Mouse (Mus musculus) liver, embryonic 16.5 days (tissue): Measurements from ENCODE around the gene Gucd1. TPM values are rescaled to one million over a fixed set of nuclear protein-coding genes. Genes with fewer than 3 reads are reported as not detected.
"Not testable (repeated sequence)": the region's sequence is repeated elsewhere in the genome, so short reads cannot be mapped to it uniquely, and the experiment has no call there.

Source experiments
- ATAC-seq: fragments of 200-750 bp; cut with Nextera tagmentation; 2 replicates; pipeline ENCODE4 v1.8.0; 2017; ENCODE audit warnings: low read depth, mild to moderate bottlenecking, moderate number of reproducible peaks, moderate library complexity
- H3K27ac ChIP-seq: fragments of 300-500 bp; sonication (generic); 2 replicates; pipeline ENCODE4 v1.5.1; 2014; ENCODE audit warnings: mild to moderate bottlenecking, low read length
- H3K27me3 ChIP-seq: fragments of 300-500 bp; sonication (generic); 2 replicates; pipeline ENCODE4 v1.6.1; 2014; ENCODE audit warnings: low read depth, low read length, mixed read lengths; ENCODE audit not compliant: control insufficient read depth, insufficient read depth
- H3K36me3 ChIP-seq: fragments of 300-500 bp; sonication (generic); 2 replicates; pipeline ENCODE4 v1.6.1; 2014; ENCODE audit warnings: mild to moderate bottlenecking; ENCODE audit not compliant: control insufficient read depth, insufficient read depth
- H3K4me1 ChIP-seq: fragments of 300-500 bp; sonication (generic); 2 replicates; pipeline ENCODE4 v1.6.1; 2014; ENCODE audit warnings: low read depth, low read length, mixed read lengths; ENCODE audit not compliant: control insufficient read depth
- H3K4me2 ChIP-seq: fragments of 300-500 bp; sonication (generic); 2 replicates; pipeline ENCODE4 v1.6.1; 2014; ENCODE audit warnings: low read depth, low read length, mixed read lengths
- H3K4me3 ChIP-seq: fragments of 300-500 bp; sonication (generic); 2 replicates; pipeline ENCODE4 v1.5.1; 2014; ENCODE audit warnings: low read depth, mild to moderate bottlenecking, low read length
- H3K9ac ChIP-seq: fragments of 300-500 bp; sonication (generic); 2 replicates; pipeline ENCODE4 v1.6.1; 2014; ENCODE audit warnings: low read depth, low read length
- H3K9me3 ChIP-seq: fragments of 300-500 bp; sonication (generic); replicated peaks from 2 replicates; pipeline ENCODE4 v1.6.1; 2016; ENCODE audit warnings: low read length; ENCODE audit not compliant: control insufficient read depth
- WGBS: fragments of 180-500 bp; shearing (Covaris S2); extraction: QIAGEN DNeasy Blood & Tissue Kit; methylation state at CpG from one replicate; pipeline ENCODE4 v1.1.7; 2014; ENCODE audit not compliant: insufficient replicate concordance; 5-methylcytosine and 5-hydroxymethylcytosine counted together
- polyA plus RNA-seq: library from polyadenylated mRNA; unstranded; fragments of >200 nt; fragmentation: Nextera tagmentation; extraction: Ambion mirVana; gene quantifications from 2 replicates; pipeline ENCODE4 v1.2.1, GENCODE M21; 2015

Gucd1 gene
- polyA plus RNA-seq, 1 experiment from 2014 or later = 69.3 TPM

DNA sequence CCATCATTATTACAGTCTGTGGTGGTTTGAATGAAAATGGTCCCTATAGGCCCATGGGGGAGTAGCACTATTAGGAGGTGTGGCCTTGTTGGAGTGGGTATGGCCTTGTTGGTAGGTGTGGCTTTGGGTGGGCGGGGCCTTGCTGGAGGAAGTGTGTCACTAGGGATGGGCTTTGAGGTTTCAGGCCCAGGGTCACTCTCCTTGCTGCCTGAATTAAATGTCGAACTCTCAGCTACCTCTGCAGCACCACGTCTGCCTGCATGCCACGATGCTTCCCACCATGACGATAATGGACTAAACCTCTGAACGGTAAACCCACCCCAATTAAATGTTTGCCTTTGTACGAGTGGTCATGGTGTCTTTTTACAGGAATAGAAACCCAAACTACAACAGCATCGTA is 123.0 kb downstream of the Gucd1 start:
- 66% methylated on average over 8 of the region's 8 CpGs for WGBS
- Histone ChIP-seq H3K9ac (no peak overlapping the region), H3K4me2 (no peak overlapping the region), H3K27me3 (no peaks in the 10 kb centered on the region), H3K9me3 (no peaks in the 10 kb centered on the region), H3K4me3 (no peak overlapping the region), H3K36me3 (no peaks in the 10 kb centered on the region), H3K4me1 (peaks cover 3% of the 10 kb centered on the region), H3K27ac (no peak overlapping the region)
- ATAC-seq = no peak

DNA sequence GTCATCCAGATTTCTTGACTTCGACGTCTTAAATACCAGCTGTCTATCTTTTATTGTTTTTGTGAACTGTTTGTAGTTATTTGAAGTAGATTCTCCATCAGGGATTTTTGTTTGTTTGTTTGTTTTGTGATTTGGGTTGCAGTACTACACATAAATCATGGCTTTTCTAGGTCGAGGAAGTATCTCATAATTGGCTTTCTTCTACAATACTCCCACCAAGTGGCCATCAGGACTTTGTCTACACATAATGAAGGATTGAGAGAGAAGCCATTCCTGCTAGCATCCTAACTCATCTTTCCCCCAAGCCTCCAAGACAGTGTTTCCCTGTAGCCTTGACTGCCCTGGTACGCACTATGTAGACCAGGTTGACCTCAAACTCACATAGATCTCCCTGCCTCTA is 126.9 kb downstream of the Gucd1 start:
- ATAC-seq = no peak
- no peak overlapping the region for H3K4me3 ChIP-seq
- no peaks in the 10 kb centered on the region for H3K36me3 ChIP-seq
- no peaks in the 10 kb centered on the region for H3K27me3 ChIP-seq
- no peaks in the 10 kb centered on the region for H3K9me3 ChIP-seq
- no peak overlapping the region for H3K4me2 ChIP-seq
- H3K9ac ChIP-seq = no peak overlapping the region
- H3K4me1 ChIP-seq = no peaks in the 10 kb centered on the region
- 54% methylated on average over 4 of the region's 4 CpGs for WGBS
- no peak overlapping the region for H3K27ac ChIP-seq

DNA sequence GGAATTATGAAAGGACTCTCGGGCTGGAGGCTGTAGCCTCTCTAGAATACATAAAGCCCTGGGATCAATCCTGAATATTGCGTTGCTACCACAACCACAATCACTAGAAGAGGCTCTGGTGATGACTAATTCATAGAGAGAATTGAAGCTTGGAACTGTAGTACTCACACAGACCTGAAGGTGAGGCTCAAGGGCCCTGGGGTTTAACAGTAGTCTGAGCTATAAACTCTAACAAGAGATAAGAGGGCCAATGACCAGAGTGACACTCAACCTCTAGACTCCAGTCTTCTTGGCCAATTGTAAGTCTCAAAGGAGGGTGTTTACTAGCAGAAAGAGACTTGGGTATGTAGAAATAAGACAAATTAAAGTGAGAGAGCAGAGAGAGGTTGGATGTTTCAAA is 127.6 kb downstream of the Gucd1 start:
- H3K9ac ChIP-seq = no peak overlapping the region
- no peaks in the 10 kb centered on the region for H3K36me3 ChIP-seq
- H3K4me3 ChIP-seq = no peak overlapping the region
- H3K27me3 ChIP-seq = no peaks in the 10 kb centered on the region
- ATAC-seq = no peak
- 53% methylated on average over 2 of the region's 2 CpGs for WGBS
- H3K9me3 ChIP-seq = no peaks in the 10 kb centered on the region
- no peak overlapping the region for H3K4me2 ChIP-seq
- H3K4me1 ChIP-seq = no peaks in the 10 kb centered on the region
- H3K27ac ChIP-seq = no peak overlapping the region

DNA sequence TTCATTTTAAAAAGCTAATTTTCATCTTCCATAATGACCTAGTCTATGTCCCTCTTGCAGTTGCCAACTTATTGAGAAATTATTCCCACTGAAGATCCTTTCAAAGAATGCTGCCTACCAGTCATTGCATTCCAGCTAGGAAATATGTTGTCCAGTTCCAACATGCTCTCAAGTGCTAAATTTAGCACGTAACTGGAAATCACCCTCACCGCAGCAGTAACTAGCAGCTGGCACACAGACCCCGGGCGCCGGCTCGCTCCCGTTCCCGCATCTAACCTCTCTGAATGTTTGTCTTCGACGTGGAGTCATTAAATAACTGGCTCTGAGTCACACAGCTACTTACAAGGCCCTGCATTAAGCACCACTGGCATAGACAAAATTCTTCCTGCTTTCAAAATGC is 139.1 kb downstream of the Gucd1 start:
- Histone ChIP-seq H3K27ac (no peak overlapping the region), H3K4me1 (no peaks in the 10 kb centered on the region), H3K36me3 (no peaks in the 10 kb centered on the region), H3K4me3 (no peak overlapping the region), H3K27me3 (no peaks in the 10 kb centered on the region), H3K9me3 (no peaks in the 10 kb centered on the region), H3K4me2 (no peak overlapping the region), H3K9ac (no peak overlapping the region)
- 77% methylated on average over 10 of the region's 10 CpGs for WGBS
- no peak for ATAC-seq

DNA sequence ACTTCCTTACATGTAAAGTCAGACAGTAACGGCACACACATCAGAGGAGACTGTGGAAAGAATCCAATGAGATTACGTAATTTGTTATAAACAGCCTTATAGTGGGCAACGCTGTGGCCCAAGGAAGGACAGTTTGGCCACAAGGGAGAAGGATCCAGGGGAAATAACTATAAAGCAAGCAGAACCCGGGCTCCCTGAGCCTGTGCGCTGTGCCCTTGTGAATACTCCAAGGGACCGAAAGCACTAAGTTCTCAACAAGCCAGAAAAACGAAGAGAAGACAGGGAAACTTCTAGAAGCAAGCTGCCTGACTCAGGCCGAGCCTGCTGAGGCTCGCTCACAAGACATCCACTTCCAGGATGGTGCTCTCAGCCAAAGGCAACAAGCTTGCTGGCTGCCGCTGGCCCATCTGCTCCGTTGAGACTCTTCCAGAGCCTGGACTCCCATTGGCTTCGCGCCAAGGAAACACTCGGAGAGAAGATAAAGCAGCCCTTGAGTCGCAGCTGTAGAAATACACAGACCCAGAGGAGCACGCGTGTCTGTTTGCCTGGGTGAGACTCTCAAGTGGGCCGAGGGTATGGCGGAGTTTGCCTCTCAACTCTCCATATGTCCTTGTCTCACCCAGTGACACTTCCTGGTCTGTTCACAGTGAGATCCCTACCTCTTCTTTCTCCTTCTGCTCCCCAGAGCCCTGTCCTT is 144.0 kb downstream of the Gucd1 start:
- H3K36me3 ChIP-seq, H3K9ac ChIP-seq, H3K4me3 ChIP-seq, ATAC-seq, H3K4me1 ChIP-seq, H3K27ac ChIP-seq, H3K4me2 ChIP-seq, H3K27me3 ChIP-seq, H3K9me3 ChIP-seq: not testable (repeated sequence)
- 69% methylated on average over 11 of the region's 19 CpGs for WGBS

DNA sequence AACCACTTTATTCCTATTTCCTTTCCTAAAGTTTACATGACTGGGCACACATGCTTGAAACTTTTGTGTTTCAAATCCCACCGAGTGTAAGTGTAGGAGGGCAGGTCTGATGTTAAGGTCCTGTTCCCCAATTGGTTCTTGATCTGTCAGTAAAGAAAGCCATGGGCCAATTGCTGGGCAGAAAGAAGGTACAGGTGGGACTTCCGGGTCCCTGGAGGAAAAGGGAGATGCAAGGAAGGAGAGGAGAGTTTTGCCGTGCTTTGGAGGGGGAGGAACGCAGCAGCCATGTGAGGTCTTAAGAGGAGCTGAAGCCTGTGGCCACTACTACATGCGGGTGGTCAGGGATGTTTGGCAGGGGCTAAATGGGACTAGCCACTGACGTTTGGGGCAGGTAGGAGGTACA is 152.5 kb downstream of the Gucd1 start:
- Histone ChIP-seq H3K4me2 (no peak overlapping the region), H3K9me3 (no peaks in the 10 kb centered on the region), H3K27me3 (no peaks in the 10 kb centered on the region), H3K4me3 (0 out of 2 replicates have a peak overlapping the region, but pooled peaks have one; percentile 19), H3K27ac (no peak overlapping the region), H3K4me1 (no peaks in the 10 kb centered on the region), H3K36me3 (no peaks in the 10 kb centered on the region), H3K9ac (no peak overlapping the region)
- ATAC-seq = no peak
- 40% methylated on average over 6 of the region's 6 CpGs for WGBS

DNA sequence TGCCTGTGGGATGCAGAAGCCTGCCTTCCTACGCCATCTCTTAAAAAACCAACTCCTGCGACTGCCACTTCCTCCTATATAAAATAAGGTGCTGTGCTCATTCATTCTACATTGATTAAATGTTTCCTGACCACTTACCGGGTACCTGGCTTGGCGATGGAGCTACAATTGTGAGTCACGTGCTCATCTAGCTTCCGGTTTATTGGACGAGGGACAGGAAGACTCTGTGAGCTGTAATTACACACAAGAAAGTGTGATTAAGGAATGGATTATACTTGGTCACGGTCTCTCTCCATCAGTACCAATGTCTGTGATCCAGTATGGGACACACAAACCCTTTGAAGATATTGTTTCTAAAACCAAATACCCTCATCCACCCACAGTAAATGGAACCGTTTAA is 153.0 kb downstream of the Gucd1 start:
- ATAC-seq = no peak
- Histone ChIP-seq H3K4me1 (no peaks in the 10 kb centered on the region), H3K9ac (no peak overlapping the region), H3K9me3 (no peaks in the 10 kb centered on the region), H3K27me3 (no peaks in the 10 kb centered on the region), H3K27ac (no peak overlapping the region), H3K4me2 (no peak overlapping the region), H3K4me3 (no peak overlapping the region), H3K36me3 (no peaks in the 10 kb centered on the region)
- WGBS = 55% methylated on average over 9 of the region's 9 CpGs

DNA sequence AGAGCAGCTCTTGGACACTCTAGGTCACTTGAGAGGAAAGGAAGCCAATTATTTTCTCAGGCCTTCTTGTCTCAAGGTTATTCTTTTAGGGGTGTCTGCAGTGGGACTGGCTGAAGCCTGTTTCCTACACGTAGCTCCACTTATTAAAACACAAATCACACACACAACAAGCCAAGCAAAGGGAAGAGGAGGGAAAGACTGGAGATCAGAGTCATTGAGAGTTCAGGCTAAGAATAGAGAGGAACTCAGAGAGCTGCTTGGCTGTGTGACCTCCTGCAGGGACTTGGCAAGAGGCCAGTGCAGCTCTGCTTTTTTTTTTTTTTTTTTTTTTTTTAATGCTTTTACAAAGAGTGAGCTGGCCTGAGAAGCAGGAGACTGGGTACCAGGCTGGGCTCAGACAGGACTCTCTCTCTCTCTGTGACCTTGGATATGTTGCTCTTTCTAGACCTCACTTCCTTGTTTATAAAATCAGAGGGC is 153.5 kb downstream of the Gucd1 start:
- WGBS = 13% methylated on average over 1 of the region's 1 CpGs
- H3K4me2 ChIP-seq, H3K9ac ChIP-seq, H3K36me3 ChIP-seq, H3K27ac ChIP-seq, H3K27me3 ChIP-seq, H3K4me3 ChIP-seq, H3K4me1 ChIP-seq, H3K9me3 ChIP-seq: not testable (repeated sequence)
- peak; percentile 63 for ATAC-seq

DNA sequence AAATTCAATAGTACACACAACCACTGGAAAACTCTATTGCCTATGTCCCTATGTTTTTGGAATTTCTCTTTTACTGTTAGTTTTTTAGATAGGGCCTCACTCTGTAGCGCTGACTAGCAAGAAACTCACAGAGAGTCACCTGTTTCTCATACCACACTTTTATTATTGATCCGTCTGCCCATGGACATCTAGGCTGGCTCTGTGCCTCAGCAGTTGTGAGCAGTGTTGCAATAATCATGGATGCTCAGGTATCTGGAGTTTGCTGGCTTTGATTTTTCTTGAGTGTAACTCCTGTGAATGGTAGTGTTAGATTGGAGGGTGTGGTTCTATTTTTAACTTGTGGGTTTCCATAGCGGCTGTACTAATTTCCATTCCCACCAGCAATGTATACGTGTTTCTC is 162.4 kb downstream of the Gucd1 start:
- Histone ChIP-seq H3K27me3 (no peaks in the 10 kb centered on the region), H3K36me3 (no peaks in the 10 kb centered on the region), H3K4me2 (no peak overlapping the region), H3K4me1 (no peaks in the 10 kb centered on the region), H3K9ac (no peak overlapping the region), H3K9me3 (no peaks in the 10 kb centered on the region), H3K27ac (no peak overlapping the region), H3K4me3 (no peak overlapping the region)
- ATAC-seq = no peak
- 36% methylated on average over 4 of the region's 4 CpGs for WGBS
